Mouse (Mus musculus): ENCODE results near the gene Kctd10. TPM values are rescaled to one million over a fixed set of nuclear protein-coding genes. Genes with fewer than 3 reads are reported as not detected.

Kctd10 gene
- polyA plus RNA-seq, 1 experiment from 2014 or later: 81.3 TPM

- Histone ChIP-seq H3K4me1 (peaks cover 47% of the 10 kb centered on the region), H3K9ac (peak overlapping the region; percentile 96), H3K4me3 (peak overlapping the region; percentile 93), H3K9me3 (replicated peaks) (no peaks in the 10 kb centered on the region; the same call in 1 of the 2 replicates), H3K4me2 (peak overlapping the region; percentile 75), H3K27ac (no peak overlapping the region), H3K36me3 (ENCODE audit: poor library complexity, severe bottlenecking) (peaks cover 30% of the 10 kb centered on the region), H3K27me3 (no peaks in the 10 kb centered on the region)
- 78% methylated on average over 10 of the region's 10 CpGs for WGBS
- no peak for ATAC-seq
Observed at GRCm38 (mm10) chr5:114378177-114378920, 2.0 kb downstream of the Kctd10 start.

DNA sequence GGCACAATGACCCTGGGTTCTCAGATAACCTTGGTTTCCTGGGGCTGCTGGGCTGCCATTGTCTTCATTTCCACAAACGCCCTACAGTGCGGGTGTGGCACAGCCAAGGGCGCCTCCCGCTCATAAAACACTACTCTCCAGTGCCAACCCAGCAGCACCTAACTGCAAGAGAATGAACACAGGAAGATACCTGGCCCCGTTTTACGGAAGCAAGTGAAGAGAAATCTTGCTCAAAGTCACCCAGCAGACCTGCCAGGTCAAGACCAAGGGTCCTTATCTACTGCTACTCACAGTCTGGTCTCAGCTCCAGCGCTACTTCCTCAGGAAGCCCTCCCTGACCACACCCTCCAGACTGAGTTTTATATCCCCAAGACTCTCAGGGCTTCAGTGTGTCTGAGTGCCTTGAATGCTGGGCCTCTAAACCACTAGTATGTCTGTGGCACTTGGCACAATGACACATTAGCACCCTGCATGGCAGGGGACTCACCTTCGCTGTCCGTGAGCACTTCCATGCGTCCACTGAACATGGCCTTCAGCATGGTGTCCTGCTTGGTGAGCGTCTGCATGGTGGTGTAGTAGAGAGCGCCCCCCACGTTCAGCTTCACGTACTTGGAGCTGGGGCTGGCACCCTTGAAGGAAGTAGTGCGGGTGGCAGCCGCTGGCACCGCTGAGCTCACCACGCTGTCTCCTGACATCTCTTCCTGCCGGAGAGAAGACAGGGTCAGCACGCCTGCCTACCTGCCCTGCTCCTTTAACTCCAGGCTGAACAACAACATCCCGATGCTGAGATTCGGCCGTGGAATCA lies 5.7 kb downstream of the Kctd10 start:
- no peak overlapping the region for H3K27ac ChIP-seq
- ATAC-seq: no peak
- no peak overlapping the region for H3K4me2 ChIP-seq
- H3K27me3 ChIP-seq: no peaks in the 10 kb centered on the region
- no peaks in the 10 kb centered on the region for H3K9me3 ChIP-seq (replicated peaks)
- WGBS: 93% methylated on average over 23 of the region's 23 CpGs
- no peak overlapping the region for H3K9ac ChIP-seq
- peaks cover 50% of the 10 kb centered on the region for H3K4me1 ChIP-seq
- H3K4me3 ChIP-seq: no peak overlapping the region
- H3K36me3 ChIP-seq (ENCODE audit: poor library complexity, severe bottlenecking): peaks cover 65% of the 10 kb centered on the region

DNA sequence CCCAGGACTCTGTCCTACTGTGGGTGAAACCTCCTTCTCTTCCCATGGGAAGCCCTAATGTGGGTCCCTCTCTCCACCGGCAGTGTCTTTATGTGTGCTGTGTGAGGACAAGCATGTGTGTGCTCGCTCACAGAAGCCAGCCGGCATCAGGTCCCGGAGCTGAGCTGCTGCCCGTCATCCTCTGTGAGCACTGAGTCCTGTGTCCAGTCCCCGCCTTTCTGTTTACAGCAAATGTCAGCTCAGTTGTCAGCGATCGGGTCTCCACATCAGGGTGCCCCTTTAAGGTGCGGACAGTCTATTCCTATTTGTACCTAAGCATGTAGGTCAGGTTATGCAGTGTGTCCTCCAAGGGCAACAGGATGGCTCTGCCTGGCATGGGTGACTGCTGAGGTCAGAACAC lies 6.7 kb downstream of the Kctd10 start:
- Histone ChIP-seq H3K9me3 (replicated peaks) (no peaks in the 10 kb centered on the region), H3K27me3 (no peaks in the 10 kb centered on the region), H3K9ac (0 out of 2 replicates have a peak overlapping the region, but pooled peaks have one; percentile 16), H3K4me1 (peaks cover 40% of the 10 kb centered on the region), H3K36me3 (ENCODE audit: poor library complexity, severe bottlenecking) (peaks cover 76% of the 10 kb centered on the region), H3K27ac (0 out of 2 replicates have a peak overlapping the region, but pooled peaks have one; percentile 8), H3K4me2 (no peak overlapping the region), H3K4me3 (no peak overlapping the region)
- no peak for ATAC-seq
- 93% methylated on average over 9 of the region's 9 CpGs for WGBS

DNA sequence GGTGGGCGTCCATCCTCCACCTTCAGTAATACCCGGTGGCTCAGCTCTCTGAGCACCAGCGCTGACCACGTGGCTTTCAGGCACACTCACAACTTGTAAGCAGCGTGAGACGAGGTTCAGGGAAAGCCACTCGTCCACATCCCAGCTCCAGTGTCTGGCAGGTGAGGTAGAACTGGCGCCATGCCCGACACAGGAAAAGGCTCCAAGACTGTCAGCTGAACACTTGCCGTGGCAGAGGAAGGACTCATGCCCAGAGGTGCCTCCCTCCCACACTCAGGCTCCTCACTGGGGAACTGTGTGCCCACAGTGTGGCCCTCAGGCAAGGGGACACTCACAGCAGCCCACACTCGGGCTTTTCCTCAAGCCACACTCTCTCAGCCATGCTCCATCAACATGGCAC lies 7.1 kb downstream of the Kctd10 start:
- no peaks in the 10 kb centered on the region for H3K9me3 ChIP-seq (replicated peaks)
- H3K27ac ChIP-seq: 0 out of 2 replicates have a peak overlapping the region, but pooled peaks have one; percentile 8
- H3K9ac ChIP-seq: 0 out of 2 replicates have a peak overlapping the region, but pooled peaks have one; percentile 16
- H3K4me2 ChIP-seq: no peak overlapping the region
- peaks cover 80% of the 10 kb centered on the region for H3K36me3 ChIP-seq (ENCODE audit: poor library complexity, severe bottlenecking)
- peaks cover 36% of the 10 kb centered on the region for H3K4me1 ChIP-seq
- WGBS: 60% methylated on average over 11 of the region's 11 CpGs
- no peak overlapping the region for H3K4me3 ChIP-seq
- no peak for ATAC-seq
- no peaks in the 10 kb centered on the region for H3K27me3 ChIP-seq

DNA sequence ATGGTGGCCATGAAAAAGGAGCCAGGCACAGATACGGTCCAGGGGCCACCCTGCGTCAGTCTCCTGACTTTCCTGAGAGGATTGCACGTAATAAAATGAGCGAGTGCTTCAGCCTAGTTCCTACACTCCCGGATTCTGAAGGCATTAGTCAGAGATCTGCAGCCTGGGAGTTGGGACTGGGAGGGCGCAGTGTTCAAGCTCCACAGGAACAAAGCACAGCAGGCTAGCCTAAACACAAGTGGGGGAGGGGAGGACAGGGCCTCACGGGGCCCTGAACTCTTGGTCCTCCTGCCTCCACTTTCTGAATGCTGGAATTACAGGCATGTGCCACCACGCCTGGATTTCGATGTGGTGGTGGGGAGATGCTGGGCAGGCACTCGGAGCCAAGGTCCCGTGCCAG lies 7.7 kb downstream of the Kctd10 start:
- Histone ChIP-seq H3K4me2 (no peak overlapping the region), H3K27ac (no peak overlapping the region), H3K9me3 (replicated peaks) (no peaks in the 10 kb centered on the region), H3K4me3 (no peak overlapping the region), H3K4me1 (peaks cover 30% of the 10 kb centered on the region), H3K27me3 (no peaks in the 10 kb centered on the region), H3K36me3 (ENCODE audit: poor library complexity, severe bottlenecking) (peaks cover 86% of the 10 kb centered on the region), H3K9ac (no peak overlapping the region)
- no peak for ATAC-seq
- 39% methylated on average over 11 of the region's 11 CpGs for WGBS

GRCm38 (mm10) chr5:114371731-114372473 lies 8.4 kb downstream of the Kctd10 start:
- Histone ChIP-seq H3K36me3 (ENCODE audit: poor library complexity, severe bottlenecking) (peaks cover 93% of the 10 kb centered on the region), H3K4me2 (no peak overlapping the region), H3K27ac (no peak overlapping the region), H3K9ac (0 out of 2 replicates have a peak overlapping the region, but pooled peaks have one; percentile 8), H3K4me3 (no peak overlapping the region), H3K27me3 (no peaks in the 10 kb centered on the region), H3K4me1 (peaks cover 23% of the 10 kb centered on the region), H3K9me3 (replicated peaks) (no peaks in the 10 kb centered on the region)
- 84% methylated on average over 25 of the region's 25 CpGs for WGBS
- no peak for ATAC-seq

DNA sequence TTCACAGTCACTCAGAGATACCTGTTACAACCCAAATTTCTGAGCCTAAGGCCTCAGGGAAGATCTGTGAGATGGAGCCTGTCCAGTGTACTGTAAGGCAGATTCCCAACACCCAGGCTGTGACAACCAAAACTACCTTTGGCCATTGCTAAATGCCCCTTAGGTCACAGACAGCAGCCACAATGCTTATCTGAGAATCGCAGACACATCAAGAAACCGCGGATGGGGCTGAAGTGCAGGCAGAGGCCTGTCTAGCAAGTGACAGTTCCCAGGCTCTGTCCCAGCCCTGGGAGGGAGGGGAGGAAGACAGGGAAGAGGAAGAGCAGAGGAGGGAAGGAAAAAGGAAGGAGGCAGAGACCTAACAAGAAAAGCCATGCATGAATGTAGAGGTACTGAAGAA lies 9.0 kb downstream of the Kctd10 start:
- 0 out of 2 replicates have a peak overlapping the region, but pooled peaks have one; percentile 8 for H3K9ac ChIP-seq
- H3K36me3 ChIP-seq (ENCODE audit: poor library complexity, severe bottlenecking): peaks cover 98% of the 10 kb centered on the region
- H3K4me1 ChIP-seq: peaks cover 21% of the 10 kb centered on the region
- no peak overlapping the region for H3K27ac ChIP-seq
- no peak overlapping the region for H3K4me3 ChIP-seq
- H3K4me2 ChIP-seq: no peak overlapping the region
- H3K27me3 ChIP-seq: no peaks in the 10 kb centered on the region
- WGBS: 92% methylated on average over 3 of the region's 3 CpGs
- no peak for ATAC-seq
- no peaks in the 10 kb centered on the region for H3K9me3 ChIP-seq (replicated peaks)

- H3K9me3 ChIP-seq (replicated peaks): no peaks in the 10 kb centered on the region
- ATAC-seq: no peak
- 78% methylated on average over 9 of the region's 9 CpGs for WGBS
- H3K4me2 ChIP-seq: no peak overlapping the region
- no peak overlapping the region for H3K4me3 ChIP-seq
- no peaks in the 10 kb centered on the region for H3K27me3 ChIP-seq
- 0 out of 2 replicates have a peak overlapping the region, but pooled peaks have one; percentile 37 for H3K27ac ChIP-seq
- peaks cover 100% of the 10 kb centered on the region for H3K36me3 ChIP-seq (ENCODE audit: poor library complexity, severe bottlenecking)
- H3K9ac ChIP-seq: no peak overlapping the region
- peaks cover 21% of the 10 kb centered on the region for H3K4me1 ChIP-seq
Observed at GRCm38 (mm10) chr5:114370371-114370776, 9.9 kb downstream of the Kctd10 start.

DNA sequence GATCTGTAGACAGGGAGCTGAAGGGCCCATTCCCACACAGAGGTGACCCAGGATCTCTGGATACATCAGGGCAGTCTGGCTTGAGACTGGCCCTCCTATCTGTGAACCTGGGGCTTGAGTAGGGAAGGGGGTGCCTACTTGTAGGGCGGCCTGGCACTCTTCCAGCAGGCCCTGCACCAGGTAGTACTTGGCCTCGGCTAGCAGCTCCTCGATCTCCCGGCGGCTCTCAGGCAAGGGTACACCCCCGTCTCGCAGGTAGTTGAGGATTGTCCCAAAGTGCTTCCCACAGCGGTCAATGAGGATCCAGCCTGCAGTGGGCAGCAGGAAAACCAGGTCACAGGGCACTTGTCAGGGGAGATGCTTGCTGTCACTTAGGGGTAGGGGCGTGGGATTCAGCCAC lies 10.4 kb downstream of the Kctd10 start:
- no peak overlapping the region for H3K4me2 ChIP-seq
- no peak overlapping the region for H3K4me3 ChIP-seq
- ATAC-seq: no peak
- H3K9ac ChIP-seq: no peak overlapping the region
- peaks cover 21% of the 10 kb centered on the region for H3K4me1 ChIP-seq
- 0 out of 2 replicates have a peak overlapping the region, but pooled peaks have one; percentile 4 for H3K27ac ChIP-seq
- peaks cover 100% of the 10 kb centered on the region for H3K36me3 ChIP-seq (ENCODE audit: poor library complexity, severe bottlenecking)
- no peaks in the 10 kb centered on the region for H3K27me3 ChIP-seq
- no peaks in the 10 kb centered on the region for H3K9me3 ChIP-seq (replicated peaks)
- WGBS: 97% methylated on average over 9 of the region's 9 CpGs

DNA sequence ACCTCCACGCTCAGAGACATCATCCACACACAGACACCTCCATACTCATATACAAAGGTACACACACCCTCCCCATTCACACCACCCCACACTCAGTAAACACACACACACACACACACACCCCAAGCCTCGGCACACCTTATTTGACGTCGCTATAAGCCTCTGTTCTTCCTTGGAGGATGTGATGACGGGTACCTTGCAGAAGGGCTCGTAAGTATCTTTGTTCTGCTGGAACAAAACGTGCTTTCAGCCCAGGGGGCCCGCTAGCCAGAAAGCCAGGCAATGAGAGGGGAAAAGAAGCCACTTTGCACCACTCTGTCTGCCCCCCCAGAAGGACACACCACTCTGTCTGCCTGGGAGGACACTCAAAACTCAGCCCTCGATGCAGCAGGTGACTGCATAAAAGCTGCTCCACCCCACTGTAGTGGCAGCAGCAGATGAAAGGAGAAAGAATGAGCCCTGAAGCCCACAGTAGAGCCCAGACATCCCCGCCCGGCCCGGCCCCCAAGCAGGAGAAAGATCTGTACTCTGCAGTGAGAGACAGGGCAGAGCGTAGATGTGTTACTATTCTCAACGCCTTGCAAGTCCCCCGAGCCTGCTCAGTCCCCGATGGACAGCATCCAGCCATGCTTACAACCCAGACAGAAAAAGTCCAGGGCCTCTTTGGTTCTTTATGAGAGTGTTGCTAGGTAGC lies 11.4 kb downstream of the Kctd10 start:
- peaks cover 100% of the 10 kb centered on the region for H3K36me3 ChIP-seq (ENCODE audit: poor library complexity, severe bottlenecking)
- H3K4me1 ChIP-seq: peaks cover 21% of the 10 kb centered on the region
- H3K27me3 ChIP-seq: no peaks in the 10 kb centered on the region
- H3K4me3 ChIP-seq: no peak overlapping the region
- 87% methylated on average over 16 of the region's 16 CpGs for WGBS
- H3K4me2 ChIP-seq: no peak overlapping the region
- no peaks in the 10 kb centered on the region for H3K9me3 ChIP-seq (replicated peaks)
- no peak for ATAC-seq
- no peak overlapping the region for H3K27ac ChIP-seq
- no peak overlapping the region for H3K9ac ChIP-seq

DNA sequence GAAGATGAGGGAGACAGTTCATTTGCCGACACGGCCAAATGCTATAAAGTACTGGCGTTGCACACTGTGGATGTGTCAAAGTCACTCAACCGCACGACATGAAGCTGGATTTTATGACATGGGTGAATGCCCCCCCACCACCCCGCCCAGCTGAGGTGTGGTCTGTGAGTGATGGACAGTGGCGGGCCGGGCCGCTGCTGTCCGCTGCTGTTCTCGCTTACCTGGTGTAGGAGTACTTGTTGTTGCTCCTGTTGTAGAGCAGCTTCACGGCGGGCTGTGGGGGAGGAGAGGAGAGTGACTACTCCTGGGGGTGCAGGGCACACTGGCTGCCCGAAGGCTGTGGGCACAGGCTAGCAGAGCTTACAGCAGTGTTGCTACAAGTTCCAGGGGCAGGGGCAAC lies 12.2 kb downstream of the Kctd10 start:
- WGBS: 95% methylated on average over 14 of the region's 14 CpGs
- ATAC-seq: no peak

More for the DNA sequence above, 12.2 kb downstream of the Kctd10 start:
- Histone ChIP-seq H3K4me3 (no peak overlapping the region), H3K27me3 (no peaks in the 10 kb centered on the region), H3K4me1 (peaks cover 16% of the 10 kb centered on the region), H3K36me3 (ENCODE audit: poor library complexity, severe bottlenecking) (peaks cover 100% of the 10 kb centered on the region), H3K27ac (no peak overlapping the region), H3K9ac (no peak overlapping the region), H3K4me2 (no peak overlapping the region), H3K9me3 (replicated peaks) (no peaks in the 10 kb centered on the region)

All from forebrain, embryonic 13.5 days (tissue).